Mouse (Mus musculus): ENCODE data around the gene Slc25a12.

GRCm38 (mm10) chr2:71336209-71336608 is 31.3 kb downstream of the Slc25a12 start:
- TF ChIP-seq CTCF (IDR thresholded peaks at IDR 0.05; ENCODE audit: low read depth, low read length) (no peak), POLR2A (IDR thresholded peaks at IDR 0.05; ENCODE audit: extremely low read depth, insufficient read depth, low read length) (no peak)
